Mouse (Mus musculus) inflammation-experienced regulatory T-cells, adult 6 months (primary cell): ENCODE measurements around the gene Uqcrh. TPM values are rescaled to one million over a fixed set of nuclear protein-coding genes. Genes with fewer than 3 reads are reported as not detected.
A peak's percentile ranks its signal among the peaks of the same experiment; 100 is the strongest.

Source experiments
- ATAC-seq: one replicate; pipeline ENCODE4 v1.8.0; 2017
- polyA plus RNA-seq, 3 experiments: library from polyadenylated mRNA; unstranded; fragments of 100-300 nt; shearing (Covaris generic); gene quantifications; one replicate each; pipeline ENCODE4 v1.2.1; 2017

Uqcrh gene
- 100 to 1,000 TPM; 803 to 910 (median 862) TPM for polyA plus RNA-seq

DNA sequence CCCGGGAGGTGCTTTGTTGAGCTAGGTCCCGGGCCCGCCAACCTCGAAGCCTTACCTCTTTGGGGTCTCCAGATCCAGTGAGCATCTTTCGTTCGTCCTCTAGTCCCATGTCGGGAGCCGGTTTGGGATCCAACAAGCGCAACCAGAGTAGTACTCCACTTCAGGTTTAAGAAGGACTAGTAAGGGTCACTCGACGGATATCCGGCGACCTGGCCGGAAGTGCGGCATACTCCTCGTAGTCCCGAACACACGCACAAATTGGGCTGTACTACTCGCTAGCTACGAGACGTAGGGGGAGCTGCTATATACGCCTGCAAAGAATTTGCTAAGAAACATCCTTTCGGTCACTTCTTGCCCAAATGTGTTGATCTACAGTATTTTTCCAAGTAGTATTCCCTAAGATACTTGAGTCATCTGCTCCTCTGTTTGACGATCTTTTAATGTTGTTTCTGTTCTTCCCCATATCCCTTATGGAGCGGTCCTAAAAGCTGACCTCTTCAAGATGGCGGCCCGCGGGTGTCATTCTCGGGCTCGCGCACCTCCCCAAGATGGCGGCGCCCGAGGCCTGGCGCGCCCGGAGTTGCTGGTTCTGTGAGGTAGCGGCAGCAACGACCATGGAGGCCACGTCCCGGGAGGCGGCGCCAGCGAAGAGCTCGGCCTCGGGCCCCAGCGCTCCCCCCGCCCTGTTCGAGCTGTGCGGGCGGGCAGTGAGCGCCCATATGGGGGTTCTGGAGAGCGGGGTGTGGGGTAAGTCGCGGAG is at the start of gene Uqcrh, which contains the start of gene Lrrc41:
Gene Uqcrh, minus strand, starts transcription at position 211 of the 760 bp plus-strand sequence.
Gene Lrrc41, plus strand, starts transcription at position 409 of the 760 bp plus-strand sequence.
- peak; percentile 93 for ATAC-seq

- peak; percentile 99 for ATAC-seq
Measured at GRCm38 (mm10) chr4:116123602-116124519, 49.0 kb upstream of the Uqcrh start, which contains the start of the genes Rad54l and Pomgnt1. Gene Rad54l (minus strand): TSS chr4:116123690. Gene Pomgnt1 (plus strand): TSS chr4:116123840.

DNA sequence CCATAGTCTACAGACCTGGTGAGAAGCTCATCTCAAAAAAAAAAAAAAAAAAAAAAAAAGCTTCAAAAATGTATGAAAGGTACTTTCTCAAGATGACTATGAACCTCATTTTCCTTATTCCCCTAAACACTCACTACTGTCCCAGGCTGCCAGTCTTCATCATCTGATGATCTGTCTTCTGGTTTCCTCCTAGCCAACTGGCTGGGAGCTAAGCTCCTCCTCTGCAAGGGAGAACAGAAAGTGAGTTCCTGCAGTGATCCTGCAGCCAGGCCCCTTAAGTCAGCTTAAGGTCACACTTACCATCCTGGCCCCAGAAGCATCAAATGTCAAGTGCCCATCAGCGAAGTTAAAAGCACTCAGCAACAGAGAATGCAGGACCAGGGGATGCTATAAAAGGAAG is 47.9 kb upstream of the Uqcrh start:
- ATAC-seq, result no peak

GRCm38 (mm10) chr4:116111486-116111885 is 36.6 kb upstream of the Uqcrh start:
- no peak for ATAC-seq

DNA sequence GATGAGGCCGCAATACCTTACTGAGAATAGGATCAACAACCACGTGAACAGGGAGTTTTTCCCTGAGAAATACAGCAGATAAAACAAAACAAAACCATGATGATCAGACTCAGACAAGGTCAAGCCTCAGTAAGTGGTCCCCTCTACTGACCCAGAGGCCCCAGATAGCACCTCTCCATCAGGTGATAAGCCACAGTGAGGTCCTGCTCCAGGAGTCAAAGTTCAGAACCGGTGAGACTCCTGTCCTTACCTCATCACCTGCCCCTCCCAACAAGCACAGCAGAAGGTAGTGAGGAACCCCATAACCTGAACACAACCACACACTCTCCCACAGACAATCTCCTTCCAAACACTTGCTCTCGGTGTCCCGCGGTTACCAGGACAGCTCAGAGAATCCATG is 35.8 kb upstream of the Uqcrh start:
- ATAC-seq, result no peak

DNA sequence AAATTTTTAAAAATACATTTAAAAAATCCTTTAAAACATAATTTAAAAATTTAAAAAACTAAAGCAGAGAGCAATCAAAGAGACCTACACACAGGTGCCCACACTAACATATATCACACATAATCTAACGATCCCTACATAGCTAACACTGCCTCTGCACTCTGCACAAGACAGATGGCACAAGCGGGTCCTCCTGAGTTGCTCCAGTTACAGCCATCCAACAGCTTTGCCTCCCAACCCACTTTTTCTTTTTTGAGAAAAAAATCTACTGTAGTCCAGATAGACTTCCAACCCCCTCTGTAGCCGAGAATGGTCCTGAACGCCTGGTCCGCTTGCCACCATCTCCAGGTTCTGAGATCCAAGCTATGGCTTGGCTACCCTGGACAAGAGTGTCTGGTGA is 30.4 kb upstream of the Uqcrh start:
- no peak for ATAC-seq

DNA sequence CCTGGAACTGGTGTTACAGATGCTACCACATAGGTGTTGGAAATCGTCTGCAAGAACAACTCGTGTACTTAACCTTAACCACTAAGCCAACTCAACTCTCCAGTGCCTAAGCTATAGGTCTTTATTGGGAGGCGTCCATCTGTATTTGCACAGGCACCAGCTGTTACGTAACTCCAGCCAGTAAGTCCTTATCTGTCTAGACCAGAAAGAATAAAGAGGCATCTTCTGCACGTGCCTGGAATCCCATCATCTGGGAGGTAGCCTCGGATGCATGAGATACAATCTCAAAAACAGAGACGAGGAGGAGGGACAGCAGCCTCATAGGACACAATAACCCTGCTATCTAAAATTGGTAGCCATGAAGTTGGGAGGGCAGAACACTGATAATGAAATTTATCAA is 26.1 kb upstream of the Uqcrh start:
- ATAC-seq, result no peak

DNA sequence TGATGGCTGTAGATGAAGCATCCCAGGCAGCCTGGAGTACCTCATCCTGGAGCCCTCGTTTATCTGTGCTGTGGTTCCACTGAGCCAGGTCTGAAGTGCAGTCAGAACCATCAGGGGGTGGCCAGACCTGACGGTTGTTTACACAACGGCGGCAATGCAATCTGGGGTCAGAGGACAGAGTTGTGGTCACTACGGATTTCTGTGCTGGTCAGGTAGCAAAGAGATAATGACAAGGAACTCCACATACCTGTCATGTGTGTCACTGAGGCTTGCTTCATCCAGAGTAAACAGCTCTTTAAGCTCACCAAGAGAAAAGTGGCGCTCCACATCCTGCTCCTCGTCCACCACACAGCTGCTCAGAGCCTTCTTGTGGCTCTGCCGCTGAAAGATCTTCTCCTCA is 22.3 kb upstream of the Uqcrh start:
- no peak for ATAC-seq

GRCm38 (mm10) chr4:116096291-116096690 is 21.4 kb upstream of the Uqcrh start:
- ATAC-seq, result no peak

DNA sequence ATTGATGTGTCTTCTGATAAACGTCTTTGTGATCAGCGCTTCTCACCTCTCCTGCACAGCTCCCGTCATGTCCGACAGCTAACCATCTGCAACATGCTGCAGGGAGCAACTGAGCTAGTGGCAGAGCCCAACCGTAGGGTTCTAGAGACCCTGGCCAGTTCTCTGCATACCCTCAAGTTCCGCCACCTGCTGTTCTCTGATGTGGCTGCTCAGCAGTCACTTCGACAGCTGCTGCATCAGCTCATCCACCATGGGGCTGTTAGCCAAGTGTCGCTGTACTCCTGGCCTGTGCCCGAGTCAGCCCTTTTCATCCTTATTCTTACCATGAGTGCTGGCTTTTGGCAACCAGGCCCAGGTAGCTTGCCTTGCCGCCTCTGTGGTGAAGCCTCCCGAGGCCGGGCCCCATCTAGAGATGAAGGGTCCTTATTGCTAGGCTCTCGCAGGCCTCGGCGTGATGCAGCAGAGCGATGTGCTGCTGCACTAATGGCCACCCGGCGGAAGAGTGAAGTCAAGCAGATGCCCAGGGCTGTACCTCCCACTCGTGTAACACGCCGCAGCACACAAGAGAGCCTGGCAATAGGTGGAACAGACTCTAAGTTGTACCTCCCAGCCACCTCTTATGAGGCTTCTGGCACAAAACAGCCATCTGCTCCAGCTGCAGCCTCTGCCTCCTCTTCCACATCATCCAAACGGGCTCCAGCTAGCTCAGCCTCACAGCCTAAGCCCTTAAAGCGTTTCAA is 13.8 kb upstream of the Uqcrh start:
- no peak for ATAC-seq

DNA sequence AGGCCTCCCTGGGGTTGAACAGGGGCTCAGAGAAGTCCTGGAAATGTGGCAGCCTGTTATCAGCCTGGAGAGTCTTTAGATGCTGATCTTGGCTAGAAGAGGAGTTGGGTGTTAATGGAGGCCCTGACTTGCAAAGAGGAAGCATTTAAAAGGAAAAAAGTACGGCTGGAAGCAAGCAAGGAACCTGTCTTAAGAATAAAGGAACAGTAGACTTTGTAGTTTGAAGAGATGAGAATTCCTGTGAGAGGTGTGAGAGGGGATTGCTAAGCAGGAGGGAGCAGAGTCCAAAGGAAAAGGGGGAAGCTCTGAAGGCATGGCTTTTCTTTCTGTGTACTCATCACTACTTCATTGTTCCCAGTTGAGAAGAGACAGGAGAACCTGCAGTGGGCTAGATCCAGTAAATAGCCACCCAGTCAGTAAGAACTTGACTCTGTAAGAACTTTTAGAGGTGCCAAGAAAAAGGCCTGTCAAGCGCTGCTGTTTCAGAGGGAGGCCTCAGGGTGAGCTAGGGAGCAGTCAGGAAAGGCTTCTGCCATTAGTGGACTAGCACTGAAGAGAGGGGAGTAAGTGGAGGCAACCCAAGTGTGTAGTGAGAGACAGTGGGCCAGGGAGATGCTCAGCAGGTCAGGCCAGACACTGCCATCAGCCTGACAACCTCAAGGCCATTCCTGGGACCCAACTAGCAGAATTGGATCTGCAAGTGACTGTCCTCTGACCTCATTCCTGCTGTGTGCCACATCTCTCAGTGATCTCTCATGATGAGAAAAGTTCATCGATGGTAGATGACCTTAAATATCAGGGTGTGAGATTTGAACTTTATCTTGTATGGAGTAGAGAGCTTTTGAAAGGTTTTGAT is 2.6 kb upstream of the Uqcrh start:
- no peak for ATAC-seq

- ATAC-seq, result no peak
Measured at GRCm38 (mm10) chr4:116076369-116077231, 1.7 kb upstream of the Uqcrh start.

- ATAC-seq, result peak; percentile 18
Measured at GRCm38 (mm10) chr4:116075631-116076368, 929 bp upstream of the Uqcrh start.

GRCm38 (mm10) chr4:116074145-116074675 is 661 bp downstream of the Uqcrh start:
- no peak for ATAC-seq

GRCm38 (mm10) chr4:116073146-116073545 is 1.7 kb downstream of the Uqcrh start:
- ATAC-seq, result no peak

DNA sequence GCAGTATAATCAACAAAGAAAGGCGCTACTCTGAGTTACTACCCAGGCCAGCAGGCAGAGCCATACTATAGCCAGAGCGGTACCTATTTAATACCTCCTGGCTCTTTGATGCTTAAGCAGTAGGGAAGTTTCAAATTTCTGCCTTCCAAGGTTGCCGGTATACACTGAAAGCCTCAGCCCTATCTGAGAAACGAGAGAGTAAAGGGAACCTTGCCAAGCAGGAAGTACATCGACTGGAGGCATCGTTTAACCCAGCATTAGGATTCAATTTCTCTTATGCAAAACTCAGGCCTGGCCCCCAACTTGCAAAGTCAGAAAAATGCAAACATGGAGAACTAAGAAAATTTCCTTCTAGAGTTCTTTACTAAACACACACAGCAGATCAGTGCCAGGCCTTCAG is 4.8 kb downstream of the Uqcrh start:
- no peak for ATAC-seq

DNA sequence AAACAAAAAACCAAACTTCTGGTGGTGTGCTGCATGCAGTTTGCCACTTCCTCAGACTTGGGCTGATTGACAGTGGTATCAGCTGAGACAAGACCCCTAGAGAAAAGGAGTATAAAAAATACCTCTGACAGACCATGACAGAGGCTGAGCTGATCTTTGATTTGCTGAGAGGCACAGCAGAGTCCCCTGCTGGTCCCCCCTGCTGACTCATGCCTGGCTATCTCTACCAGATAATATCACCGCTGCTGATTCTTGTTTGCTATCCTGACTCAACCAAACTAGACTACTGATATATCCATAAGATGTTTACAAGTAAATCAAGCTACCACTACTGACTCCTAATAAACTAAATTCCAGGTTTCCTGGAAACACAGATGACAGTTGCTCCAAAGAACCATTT is 11.0 kb downstream of the Uqcrh start:
- ATAC-seq, result no peak

GRCm38 (mm10) chr4:116059012-116059726 is 15.7 kb downstream of the Uqcrh start:
- ATAC-seq, result no peak

DNA sequence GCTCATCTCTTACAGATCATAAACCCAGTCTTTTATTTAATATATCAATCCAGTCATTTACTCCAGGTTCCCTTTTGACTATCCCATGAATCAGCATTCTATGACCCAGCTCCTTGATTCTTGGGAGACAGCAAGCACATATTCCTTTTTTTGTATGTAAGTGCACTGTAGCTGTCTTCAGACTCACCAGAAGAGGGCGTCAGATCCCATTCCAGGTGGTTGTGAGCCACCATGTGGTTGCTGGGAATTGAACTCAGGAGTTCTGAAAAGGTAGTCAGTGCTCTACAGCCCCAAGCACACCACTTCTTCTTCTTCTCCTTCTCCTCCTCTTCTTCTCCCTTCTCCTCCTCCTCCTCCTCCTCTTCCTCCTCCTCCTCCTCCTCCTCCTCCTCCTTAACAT is 17.3 kb downstream of the Uqcrh start:
- no peak for ATAC-seq
